Mouse (Mus musculus) forebrain, postnatal 0 days (tissue): ENCODE results near the gene Pacsin2. TPM values are rescaled to one million over a fixed set of nuclear protein-coding genes. Genes with fewer than 3 reads are reported as not detected.

Source experiments
- ATAC-seq: fragments of 200-750 bp; cut with Nextera tagmentation; 2 replicates; pipeline ENCODE4 v1.8.0; 2017; ENCODE audit warnings: mild to moderate bottlenecking, moderate library complexity
- DNase-seq: peaks from one replicate; pipeline ENCODE4 v3.0.0-alpha.2; 2015
- H3K27ac ChIP-seq: fragments of 300-500 bp; sonication (generic); 2 replicates; pipeline ENCODE4 v1.5.1; 2014; ENCODE audit warnings: low read depth, mild to moderate bottlenecking, antibody characterized with exemption, low read length, moderate library complexity, mixed read lengths
- H3K27me3 ChIP-seq: fragments of 300-500 bp; sonication (generic); 2 replicates; pipeline ENCODE4 v1.6.1; 2014; ENCODE audit warnings: mild to moderate bottlenecking, low read length, mixed read lengths; ENCODE audit not compliant: insufficient read depth
- H3K36me3 ChIP-seq: fragments of 300-500 bp; sonication (generic); 2 replicates; pipeline ENCODE4 v1.6.1; 2014; ENCODE audit warnings: mild to moderate bottlenecking, moderate library complexity; ENCODE audit not compliant: insufficient read depth
- H3K4me1 ChIP-seq: fragments of 300-500 bp; sonication (generic); 2 replicates; pipeline ENCODE4 v1.6.1; 2014; ENCODE audit warnings: antibody characterized with exemption; ENCODE audit not compliant: insufficient read depth
- H3K4me2 ChIP-seq: fragments of 300-500 bp; sonication (generic); 2 replicates; pipeline ENCODE4 v1.6.1; 2014; ENCODE audit warnings: low read depth, mild to moderate bottlenecking, moderate library complexity
- H3K4me3 ChIP-seq: fragments of 300-500 bp; sonication (generic); 2 replicates; pipeline ENCODE4 v1.5.1; 2014; ENCODE audit warnings: low read depth, low read length, mixed read lengths
- H3K9ac ChIP-seq: fragments of 300-500 bp; sonication (generic); 2 replicates; pipeline ENCODE4 v1.6.1; 2014; ENCODE audit warnings: mild to moderate bottlenecking
- H3K9me3 ChIP-seq: fragments of 300-500 bp; sonication (generic); 2 replicates; pipeline ENCODE4 v1.6.1; 2016; ENCODE audit warnings: low read length
- CTCF ChIP-seq: sonication (generic); IDR thresholded peaks from 2 replicates; pipeline ENCODE4 v1.5.1; 2016; ENCODE audit warnings: antibody characterized with exemption, control low read depth, low read depth
- WGBS: fragments of 180-500 bp; shearing (Covaris S2); extraction: QIAGEN DNeasy Blood & Tissue Kit; methylation state at CpG from one replicate; pipeline ENCODE4 v1.1.7; 2014; 5-methylcytosine and 5-hydroxymethylcytosine counted together
- polyA plus RNA-seq: library from polyadenylated mRNA; unstranded; fragments of >200 nt; fragmentation: Nextera tagmentation; extraction: Ambion mirVana; gene quantifications from 2 replicates; pipeline ENCODE4 v1.2.1, GENCODE M21; 2015
- total RNA-seq: library from RNA; depleted of rRNA; stranded (reverse); fragments of >200 nt; gene quantifications from 2 replicates; pipeline ENCODE4 v1.2.3, GENCODE M21; 2014

Pacsin2 gene
- total and polyA plus RNA-seq, 2 experiments from 2014 or later = 16.5 to 20.9 TPM

DNA sequence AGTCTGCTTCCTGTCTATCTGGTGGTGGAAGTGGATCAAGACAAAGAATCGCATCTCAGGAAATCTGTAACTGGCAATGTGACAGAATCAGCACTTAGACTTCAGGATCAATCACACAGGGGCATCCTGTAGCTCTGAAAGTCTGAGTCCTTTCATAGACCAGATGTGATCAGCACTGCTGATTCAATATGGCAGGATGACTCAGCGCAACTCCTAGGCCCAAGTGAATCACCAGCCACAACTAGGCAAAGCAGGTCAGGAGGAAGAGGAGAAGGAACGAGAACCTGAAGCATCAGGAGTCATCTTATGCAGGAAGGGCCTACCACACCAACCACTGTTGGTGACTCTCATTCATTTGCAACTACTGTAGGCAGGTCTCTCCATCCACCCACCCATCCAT, 60.4 kb downstream of the Pacsin2 start:
- Histone ChIP-seq H3K27ac (no peak overlapping the region), H3K4me3 (no peak overlapping the region), H3K36me3 (no peaks in the 10 kb centered on the region), H3K4me1 (no peaks in the 10 kb centered on the region), H3K27me3 (no peaks in the 10 kb centered on the region), H3K4me2 (no peak overlapping the region), H3K9me3 (no peaks in the 10 kb centered on the region), H3K9ac (no peak overlapping the region)
- DNase-seq = no peak
- TF ChIP-seq CTCF = no peak
- 95% methylated on average over 3 of the region's 3 CpGs for WGBS
- no peak for ATAC-seq

DNA sequence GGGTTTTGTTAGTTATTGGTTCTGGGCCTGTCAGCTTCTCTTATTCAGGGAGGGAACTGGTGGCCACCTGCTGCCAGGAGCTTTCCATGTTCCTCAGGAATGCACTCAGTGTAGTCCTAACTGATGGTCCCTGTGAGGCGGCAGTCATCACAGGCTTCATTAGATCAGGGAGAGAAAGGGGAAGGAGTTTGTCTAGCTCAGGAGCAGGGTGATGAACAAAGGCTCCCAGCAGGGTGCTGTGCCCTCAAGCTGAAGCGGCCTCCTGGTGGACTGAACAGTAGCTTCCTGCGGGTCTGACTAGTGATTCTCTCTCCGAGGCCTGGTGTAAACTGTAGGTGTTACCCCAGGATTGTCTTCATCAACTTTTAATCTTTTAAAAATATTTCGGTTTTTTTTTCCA, 61.4 kb downstream of the Pacsin2 start:
- ATAC-seq = no peak
- no peaks in the 10 kb centered on the region for H3K4me1 ChIP-seq

DNA sequence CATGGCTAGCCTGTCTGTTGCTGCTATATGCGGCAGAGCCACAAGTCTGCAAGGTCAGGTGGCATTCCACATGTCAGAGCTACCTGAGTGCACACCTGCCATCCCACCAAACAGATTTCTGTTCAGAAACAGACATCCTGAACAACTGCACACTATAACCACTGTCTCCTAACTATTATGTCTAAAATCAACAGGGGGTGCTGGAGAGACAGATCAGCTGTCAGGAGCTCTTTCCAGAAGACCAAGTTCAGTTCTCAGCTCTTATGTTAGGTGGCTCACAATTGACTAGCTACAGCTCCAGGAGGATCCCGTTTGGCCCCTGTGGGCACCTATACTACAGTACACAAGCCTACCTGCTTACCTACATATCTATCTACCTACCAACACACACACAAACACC, 71.7 kb downstream of the Pacsin2 start:
- Histone ChIP-seq H3K4me2 (no peak overlapping the region), H3K36me3 (no peaks in the 10 kb centered on the region), H3K9ac (no peak overlapping the region), H3K4me1 (no peaks in the 10 kb centered on the region), H3K27me3 (no peaks in the 10 kb centered on the region), H3K4me3 (no peak overlapping the region), H3K9me3 (no peaks in the 10 kb centered on the region), H3K27ac (no peak overlapping the region)
- no peak for DNase-seq
- no peak for ATAC-seq
- TF ChIP-seq CTCF = peak; percentile 32; the same call in 1 of the 2 replicates
- WGBS = 78% methylated on average over 2 of the region's 2 CpGs

More for the DNA sequence above, 61.4 kb downstream of the Pacsin2 start:
- H3K9me3 ChIP-seq = no peaks in the 10 kb centered on the region
- H3K4me2 ChIP-seq = no peak overlapping the region
- no peak for TF ChIP-seq CTCF
- no peak overlapping the region for H3K27ac ChIP-seq
- WGBS = 35% methylated on average over 5 of the region's 5 CpGs
- H3K27me3 ChIP-seq = no peaks in the 10 kb centered on the region
- H3K36me3 ChIP-seq = no peaks in the 10 kb centered on the region
- DNase-seq = no peak
- H3K9ac ChIP-seq = no peak overlapping the region
- no peak overlapping the region for H3K4me3 ChIP-seq

DNA sequence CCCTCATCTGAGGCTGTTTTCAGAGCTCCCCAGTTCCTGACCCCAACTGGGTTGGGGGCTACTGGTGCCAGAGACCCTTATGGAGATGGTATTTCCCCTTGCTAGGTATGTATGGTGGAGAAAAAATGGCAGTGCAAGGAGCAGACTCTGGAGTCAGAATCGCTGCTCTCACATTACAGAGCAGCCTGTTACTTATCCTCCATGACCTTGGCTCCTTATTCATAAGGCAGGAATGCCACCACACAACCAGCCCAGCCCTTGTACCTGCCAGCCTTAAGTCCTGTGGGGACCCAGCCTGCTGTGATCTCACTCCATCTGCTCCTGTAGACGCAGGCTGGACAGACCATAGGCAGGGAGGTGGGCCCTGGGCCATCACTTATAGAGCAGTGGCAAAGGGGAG, 76.5 kb downstream of the Pacsin2 start:
- Histone ChIP-seq H3K9ac (no peak overlapping the region), H3K4me3 (no peak overlapping the region), H3K4me2 (no peak overlapping the region), H3K36me3 (no peaks in the 10 kb centered on the region; the same call in 1 of the 2 replicates), H3K9me3 (no peaks in the 10 kb centered on the region), H3K4me1 (no peaks in the 10 kb centered on the region), H3K27ac (no peak overlapping the region), H3K27me3 (no peaks in the 10 kb centered on the region)
- ATAC-seq (no peak), DNase-seq (no peak)
- 90% methylated on average over 2 of the region's 2 CpGs for WGBS
- TF ChIP-seq CTCF = no peak

DNA sequence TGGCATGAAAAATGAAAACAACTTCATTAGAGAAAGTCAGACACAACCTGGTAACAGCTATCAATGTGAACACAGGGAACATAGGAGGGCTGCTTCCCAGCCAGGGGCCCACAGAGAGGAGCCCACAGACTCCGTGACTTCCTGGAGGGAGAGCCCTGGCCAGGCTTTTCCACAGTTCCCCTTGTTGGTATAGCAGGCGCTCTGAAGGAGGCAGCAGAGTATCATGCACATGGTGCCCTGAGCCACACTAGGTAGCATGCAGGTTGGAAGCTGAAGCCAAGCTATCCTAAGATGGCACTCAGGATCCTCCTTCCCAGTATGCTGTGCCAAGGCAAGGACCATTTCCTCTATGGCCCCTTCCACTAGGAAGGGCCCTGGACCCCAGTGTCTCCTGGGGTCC, 80.8 kb downstream of the Pacsin2 start:
- Histone ChIP-seq H3K27me3 (no peaks in the 10 kb centered on the region), H3K9me3 (no peaks in the 10 kb centered on the region), H3K36me3 (no peaks in the 10 kb centered on the region; the same call in 1 of the 2 replicates), H3K9ac (no peak overlapping the region), H3K4me3 (no peak overlapping the region), H3K27ac (no peak overlapping the region), H3K4me1 (no peaks in the 10 kb centered on the region), H3K4me2 (no peak overlapping the region)
- 91% methylated on average over 2 of the region's 2 CpGs for WGBS
- ATAC-seq (no peak), DNase-seq (no peak)
- peak; percentile 40; the same call in 1 of the 2 replicates for TF ChIP-seq CTCF

DNA sequence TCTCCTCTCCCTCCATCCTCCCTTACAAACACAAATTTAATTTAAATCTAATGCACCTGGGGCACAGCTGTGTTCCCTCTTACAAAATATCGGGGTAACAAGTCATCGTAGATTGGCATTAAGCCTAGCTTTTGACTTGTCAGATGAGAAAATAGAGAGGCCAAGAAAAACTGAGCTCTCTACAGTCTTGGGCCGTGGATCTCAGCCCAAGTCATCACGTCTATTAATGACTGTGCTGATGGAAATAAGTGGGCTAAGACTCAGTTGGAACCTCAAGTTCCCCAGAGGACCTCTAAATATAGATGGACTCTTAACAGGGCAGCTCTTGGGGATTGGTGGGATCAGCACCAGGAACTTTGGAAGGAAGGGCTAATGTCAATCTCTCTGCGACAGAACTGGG, 81.3 kb downstream of the Pacsin2 start:
- Histone ChIP-seq H3K9me3 (no peaks in the 10 kb centered on the region), H3K27me3 (no peaks in the 10 kb centered on the region), H3K4me2 (no peak overlapping the region), H3K36me3 (no peaks in the 10 kb centered on the region; the same call in 1 of the 2 replicates), H3K4me1 (no peaks in the 10 kb centered on the region), H3K4me3 (no peak overlapping the region), H3K9ac (no peak overlapping the region), H3K27ac (no peak overlapping the region)
- no peak for TF ChIP-seq CTCF
- ATAC-seq (no peak), DNase-seq (no peak)
- WGBS = 90% methylated on average over 5 of the region's 5 CpGs

DNA sequence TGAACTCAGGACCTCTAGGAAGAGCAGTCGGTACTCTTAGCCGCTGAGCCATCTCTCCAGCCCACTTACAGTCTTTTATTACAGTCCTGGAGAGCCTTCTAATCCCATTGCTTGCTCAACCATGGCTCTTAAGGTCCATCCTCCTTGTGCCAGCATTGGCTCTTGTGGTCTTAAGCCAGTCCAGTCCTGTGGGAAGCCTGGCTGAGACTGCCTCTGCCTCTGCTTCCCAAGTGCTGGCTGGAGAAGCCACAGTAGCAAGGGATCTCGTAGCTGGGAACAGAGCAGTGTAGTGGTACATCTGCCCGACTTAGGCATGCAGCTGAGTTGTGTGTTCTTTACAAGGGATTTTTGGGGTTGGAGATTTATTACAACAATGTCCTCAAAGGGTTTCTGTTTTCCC, 81.9 kb downstream of the Pacsin2 start:
- no peak overlapping the region for H3K9ac ChIP-seq
- no peak for TF ChIP-seq CTCF
- WGBS = 92% methylated on average over 4 of the region's 4 CpGs

DNA sequence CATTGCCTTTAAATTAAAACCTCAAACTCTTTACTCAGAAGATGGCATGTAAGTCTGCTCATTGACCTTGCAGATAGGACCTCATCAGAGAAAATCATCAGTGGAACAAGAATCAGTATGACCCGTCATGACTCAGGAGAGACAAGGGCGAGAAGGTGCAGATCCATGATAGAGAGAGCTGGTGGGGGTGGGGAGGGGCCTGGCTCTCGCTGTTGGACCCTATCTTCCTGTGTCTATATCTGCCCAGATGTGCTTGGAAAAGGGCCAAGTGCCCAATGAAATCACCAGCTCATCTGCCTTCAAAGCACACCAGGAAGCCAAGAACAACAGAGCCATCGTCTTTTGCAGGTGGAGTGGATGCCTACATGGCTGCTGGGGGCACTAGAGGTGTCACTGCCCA, 87.3 kb downstream of the Pacsin2 start:
- no peaks in the 10 kb centered on the region for H3K27me3 ChIP-seq
- no peak for DNase-seq

More for the DNA sequence above, 81.9 kb downstream of the Pacsin2 start:
- no peaks in the 10 kb centered on the region for H3K27me3 ChIP-seq
- H3K4me3 ChIP-seq = no peak overlapping the region
- H3K36me3 ChIP-seq = no peaks in the 10 kb centered on the region; the same call in 1 of the 2 replicates
- no peak overlapping the region for H3K27ac ChIP-seq
- H3K4me1 ChIP-seq = no peaks in the 10 kb centered on the region
- DNase-seq (no peak), ATAC-seq (no peak)
- no peak overlapping the region for H3K4me2 ChIP-seq
- H3K9me3 ChIP-seq = no peaks in the 10 kb centered on the region

More for the DNA sequence above, 87.3 kb downstream of the Pacsin2 start:
- H3K36me3 ChIP-seq = no peaks in the 10 kb centered on the region
- H3K9me3 ChIP-seq = no peaks in the 10 kb centered on the region
- TF ChIP-seq CTCF = no peak
- no peak overlapping the region for H3K4me2 ChIP-seq
- ATAC-seq = no peak
- H3K27ac ChIP-seq = no peak overlapping the region
- H3K4me3 ChIP-seq = no peak overlapping the region
- 90% methylated on average over 4 of the region's 4 CpGs for WGBS
- H3K9ac ChIP-seq = no peak overlapping the region
- H3K4me1 ChIP-seq = no peaks in the 10 kb centered on the region
